In the genomic region with DNA sequence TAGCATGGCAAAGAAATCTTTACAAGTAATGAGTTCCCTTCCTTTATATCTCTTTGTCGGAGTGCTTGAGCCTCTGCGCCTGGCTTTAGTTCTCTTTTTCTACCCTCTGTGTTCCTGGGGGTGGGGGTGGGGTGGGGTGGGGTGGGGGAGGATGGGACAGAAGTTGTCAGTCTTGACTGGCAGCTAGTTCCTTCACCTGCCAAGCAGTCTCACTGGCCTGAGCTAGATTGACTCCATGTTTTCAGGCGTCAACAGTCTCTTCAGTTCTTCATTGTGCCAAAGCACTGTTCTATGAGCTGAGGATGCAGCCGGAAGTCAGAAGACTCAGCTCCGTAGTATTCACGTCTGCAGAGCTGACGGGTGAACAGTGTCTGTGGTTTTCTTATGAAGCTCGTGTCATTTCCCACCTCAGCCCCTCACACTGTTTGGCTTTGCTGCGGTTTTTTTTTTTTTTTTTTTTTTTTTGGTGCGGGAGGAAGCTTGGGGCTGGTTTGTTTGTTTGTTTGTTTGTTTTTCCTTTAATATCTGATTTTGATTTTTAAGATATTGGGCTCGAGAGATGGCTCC, we compare ENCODE assay signal across 14 mouse cellular contexts.
DNase-seq lines count a peak whose midpoint lies in the region; ATAC-seq lines count a peak whose summit lies in the region.
"Had no signal": no experiment of that assay in that cellular context is flagged by ENCODE, and none has a peak within 500 bp of the region (broad histone marks: within the 10 kb centered on the region; RNA-seq: fewer than 3 reads in every experiment).

No protein-coding gene starts in this region.

- no peaks in the 10 kb centered on the region for H3K9me3 ChIP-seq in lung, embryonic 16.5 days (ENCODE audit: control insufficient read depth, low read length)
- no peaks in the 10 kb centered on the region for H3K9me3 ChIP-seq in kidney, embryonic 14.5 days (ENCODE audit: control insufficient read depth, low read length)
- H3K9me3 ChIP-seq: embryonic facial prominence, embryonic 15.5 days; hindbrain, embryonic 10.5 days; intestine, embryonic 15.5 days; liver, embryonic 13.5 days had no signal

- H3K36me3 ChIP-seq in lung, embryonic 16.5 days (ENCODE audit: control insufficient read depth, insufficient read depth, low read length) = no peaks in the 10 kb centered on the region
- no peaks in the 10 kb centered on the region for H3K36me3 ChIP-seq in kidney, embryonic 14.5 days (ENCODE audit: control insufficient read depth, insufficient read depth, low read length)
- H3K36me3 ChIP-seq: embryonic facial prominence, embryonic 15.5 days; hindbrain, embryonic 10.5 days; intestine, embryonic 15.5 days; liver, embryonic 13.5 days had no signal

- WGBS in lung, embryonic 16.5 days = 75% methylated on average over 11 of the region's 11 CpGs
- WGBS in kidney, embryonic 14.5 days = 90% methylated on average over 11 of the region's 11 CpGs

- no peak overlapping the region for H3K4me2 ChIP-seq in lung, embryonic 16.5 days (ENCODE audit: low read depth, low read length)
- H3K4me2 ChIP-seq in kidney, embryonic 14.5 days (replicated peaks; ENCODE audit: low read depth, low read length) = no peak overlapping the region
- H3K4me2 ChIP-seq: embryonic facial prominence, embryonic 15.5 days; intestine, embryonic 15.5 days; liver, embryonic 13.5 days had no signal

- H3K27ac ChIP-seq in lung, embryonic 16.5 days (ENCODE audit: low read length) = peak overlapping the region; percentile 41; the same call in 1 of the 2 replicates
- no peak overlapping the region for H3K27ac ChIP-seq in kidney, embryonic 14.5 days (ENCODE audit: low read depth, low read length)
- H3K27ac ChIP-seq: embryonic facial prominence, embryonic 15.5 days; hindbrain, embryonic 10.5 days; intestine, embryonic 15.5 days; kidney, postnatal 0 days; liver, embryonic 13.5 days had no signal

- H3K4me3 ChIP-seq in lung, embryonic 16.5 days (ENCODE audit: low read length) = no peak overlapping the region
- no peak overlapping the region for H3K4me3 ChIP-seq in kidney, embryonic 14.5 days (ENCODE audit: low read length)
- H3K4me3 ChIP-seq: embryonic facial prominence, embryonic 15.5 days; hindbrain, embryonic 10.5 days; intestine, embryonic 15.5 days; liver, embryonic 13.5 days had no signal

- DNase-seq in lung, postnatal 4 days = no peak
- peak; percentile 63 for DNase-seq in T-cell, adult 2 months (ENCODE audit: low spot score)
- DNase-seq in thymus, postnatal 25 days = peak; percentile 40
- DNase-seq in frontal cortex, adult 2 months (ENCODE audit: extremely low spot score in 1 of 2, low spot score in 1 of 2) = no peak
- DNase-seq in ovary, adult 18-20 months (ENCODE audit: low spot score) = no peak
- DNase-seq: cerebellum, adult 11 months; liver, embryonic 13.5 days had no signal

- no peak overlapping the region for H3K9ac ChIP-seq in lung, embryonic 16.5 days (ENCODE audit: low read length)
- no peak overlapping the region for H3K9ac ChIP-seq in kidney, embryonic 14.5 days (ENCODE audit: low read depth, low read length)
- H3K9ac ChIP-seq: embryonic facial prominence, embryonic 15.5 days; intestine, embryonic 15.5 days; liver, embryonic 13.5 days had no signal

- H3K4me1 ChIP-seq in lung, embryonic 16.5 days (replicated peaks; ENCODE audit: control insufficient read depth, insufficient read depth, low read length) = peaks cover 16% of the 10 kb centered on the region
- peaks cover 2% of the 10 kb centered on the region; the same call in 1 of the 2 replicates for H3K4me1 ChIP-seq in kidney, embryonic 14.5 days (ENCODE audit: control insufficient read depth, insufficient read depth, low read length)

- no peak for ATAC-seq in lung, embryonic 16.5 days (ENCODE audit: low read depth)
- 0 out of 2 replicates have a peak, but pooled peaks have one; percentile 6 for ATAC-seq in monocyte, adult 5-6 weeks (replicated peaks; ENCODE audit: insufficient number of reproducible peaks, low FRiP score, low TSS enrichment, poor library complexity, severe bottlenecking)
- no peak for ATAC-seq in kidney, embryonic 14.5 days (ENCODE audit: low FRiP score, low TSS enrichment)
- ATAC-seq: intestine, embryonic 15.5 days had no signal

- peaks cover 3% of the 10 kb centered on the region; the same call in 1 of the 2 replicates for H3K27me3 ChIP-seq in lung, embryonic 16.5 days (ENCODE audit: control insufficient read depth, insufficient read depth, low read depth, low read length)
- H3K27me3 ChIP-seq in kidney, embryonic 14.5 days (ENCODE audit: control insufficient read depth, insufficient read depth, low read length) = no peaks in the 10 kb centered on the region
- H3K27me3 ChIP-seq: intestine, embryonic 15.5 days had no signal

Comparison
In these comparisons a context has a peak if more than half of its experiments do, and no peak if none do; other contexts are left out.
1. DNase-seq: peak in T-cell, adult 2 months (single experiment) and thymus, postnatal 25 days (single experiment); none in lung, postnatal 4 days (0 of 2), frontal cortex, adult 2 months (0 of 2) and ovary, adult 18-20 months (single experiment).